Comparison of ENCODE assay signal across 29 mouse cellular contexts in genomic region chr5:45473521-45473920, GRCm38 (mm10). TPM values are rescaled to one million over a fixed set of nuclear protein-coding genes. Genes with fewer than 3 reads are reported as not detected.
DNase-seq lines count a peak whose midpoint lies in the region; ATAC-seq and TF ChIP-seq lines count a peak whose summit lies in the region.
"Had no signal": no experiment of that assay in that cellular context is flagged by ENCODE, and none has a peak within 500 bp of the region (broad histone marks: within the 10 kb centered on the region; RNA-seq: fewer than 3 reads in every experiment).

No protein-coding gene starts in this region.

- no peaks in the 10 kb centered on the region for H3K36me3 ChIP-seq in forebrain, embryonic 16.5 days (ENCODE audit: control insufficient read depth, insufficient read depth)
- no peaks in the 10 kb centered on the region for H3K36me3 ChIP-seq in forebrain, postnatal 0 days (ENCODE audit: insufficient read depth)
- H3K36me3 ChIP-seq: G1E; limb, embryonic 10.5 days; neural tube, embryonic 15.5 days had no signal

- H3K27me3 ChIP-seq in forebrain, embryonic 16.5 days (replicated peaks; ENCODE audit: control insufficient read depth, insufficient read depth, low read length), result no peaks in the 10 kb centered on the region
- H3K27me3 ChIP-seq in forebrain, postnatal 0 days (ENCODE audit: insufficient read depth, low read length), result no peaks in the 10 kb centered on the region
- H3K27me3 ChIP-seq: CH12.LX; neural tube, embryonic 15.5 days had no signal

- ATAC-seq in forebrain, embryonic 16.5 days, result peak; percentile 32; the same call in 1 of the 2 replicates
- no peak for ATAC-seq in forebrain, postnatal 0 days

- H3K4me1 ChIP-seq in forebrain, embryonic 16.5 days (replicated peaks; ENCODE audit: control insufficient read depth, insufficient read depth, low read length), result peaks cover 12% of the 10 kb centered on the region
- no peaks in the 10 kb centered on the region for H3K4me1 ChIP-seq in forebrain, postnatal 0 days (ENCODE audit: insufficient read depth)

- H3K9ac ChIP-seq in forebrain, embryonic 16.5 days (replicated peaks; ENCODE audit: low read depth, low read length), result no peak overlapping the region
- no peak overlapping the region for H3K9ac ChIP-seq in forebrain, postnatal 0 days
- H3K9ac ChIP-seq: hindbrain, embryonic 14.5 days; liver, postnatal 0 days; neural tube, embryonic 15.5 days had no signal

- H3K9me3 ChIP-seq in forebrain, embryonic 16.5 days (ENCODE audit: control insufficient read depth, low read length), result no peaks in the 10 kb centered on the region
- no peaks in the 10 kb centered on the region for H3K9me3 ChIP-seq in forebrain, postnatal 0 days (ENCODE audit: low read length)
- H3K9me3 ChIP-seq: G1E; limb, embryonic 10.5 days; neural tube, embryonic 15.5 days had no signal

- no peak for DNase-seq in forebrain, postnatal 0 days
- no peak for DNase-seq in left cerebral cortex, adult 2 months (ENCODE audit: extremely low spot score in 1 of 2, low spot score in 2 of 2)
- no peak for DNase-seq in left cerebral cortex, postnatal 14 days (ENCODE audit: low spot score in 2 of 2)
- peak; percentile 87 for DNase-seq in Muller cell, postnatal 12 days (ENCODE audit: inconsistent ontology term)
- DNase-seq in brain, adult 2 months (ENCODE audit: low read depth, low spot score), result peak; percentile 84
- no peak for DNase-seq in kidney, postnatal 10 days
- DNase-seq: adrenal gland, adult 8-10 months; gastrocnemius, adult 2 months; liver, postnatal 0 days had no signal

- intact Hi-C loops in left cerebral cortex, adult 2 months (cut with DNase I), result no loop called here
- intact Hi-C loops in left cerebral cortex, postnatal 14 days (cut with DNase I), result loop anchor here (2.0 to 5.0 kb wide), 4 partner anchors 59 to 874 kb away; partner anchors contain the start of genes Lcorl and Ncapg

- H3K4me2 ChIP-seq in forebrain, embryonic 16.5 days (ENCODE audit: low read length), result no peak overlapping the region
- H3K4me2 ChIP-seq in forebrain, postnatal 0 days (ENCODE audit: low read depth), result no peak overlapping the region
- H3K4me2 ChIP-seq: hindbrain, embryonic 14.5 days; liver, embryonic 11.5 days; neural tube, embryonic 15.5 days had no signal

- H3K27ac ChIP-seq in forebrain, embryonic 16.5 days (ENCODE audit: low read length), result no peak overlapping the region
- H3K27ac ChIP-seq in forebrain, postnatal 0 days (ENCODE audit: low read depth, low read length), result no peak overlapping the region
- H3K27ac ChIP-seq in left cerebral cortex, adult 2 months, result peak overlapping the region; percentile 41; the same call in 1 of the 2 replicates
- H3K27ac ChIP-seq: gastrocnemius, adult 2 months; hindbrain, embryonic 14.5 days; kidney, postnatal 0 days; limb, embryonic 10.5 days; macrophage; neural tube, embryonic 15.5 days had no signal

- no peak for TF ChIP-seq CTCF in forebrain, postnatal 0 days (IDR thresholded peaks at IDR 0.05; ENCODE audit: low read depth)
- no peak for TF ChIP-seq CTCF in left cerebral cortex, adult 2 months (IDR thresholded peaks at IDR 0.05)

- H3K4me3 ChIP-seq in forebrain, embryonic 16.5 days (replicated peaks; ENCODE audit: low read length), result no peak overlapping the region
- no peak overlapping the region for H3K4me3 ChIP-seq in forebrain, postnatal 0 days (ENCODE audit: low read depth, low read length)
- H3K4me3 ChIP-seq in left cerebral cortex, adult 2 months, result no peak overlapping the region
- H3K4me3 ChIP-seq: gastrocnemius, adult 2 months; limb, embryonic 10.5 days; neural tube, embryonic 15.5 days had no signal

- 51% methylated on average over 1 of the region's 1 CpGs for WGBS in forebrain, embryonic 16.5 days
- 55% methylated on average over 1 of the region's 1 CpGs for WGBS in forebrain, postnatal 0 days

RNA-seq across cellular contexts. Expression of gene Lap3, which starts 19.7 kb away (rescaled TPM):
- polyA plus RNA-seq in forebrain, embryonic 16.5 days (2015; fragmentation: Nextera tagmentation; extraction: Ambion mirVana), result 35.4 and 41.9 TPM in 2 replicates
- 29.9 and 30.1 TPM in 2 replicates for total RNA-seq in forebrain, postnatal 0 days (2014; rRNA removed)
- 34.2 and 35.8 TPM in 2 replicates for polyA plus RNA-seq in forebrain, postnatal 0 days (2015; fragmentation: Nextera tagmentation; extraction: Ambion mirVana)
- 10 to 100 TPM; 38.6 to 47.5 TPM for total RNA-seq in left cerebral cortex, adult 2 months (2021)
- 10 to 100 TPM; 40.0 to 41.9 TPM for total RNA-seq in left cerebral cortex, postnatal 14 days (2021)

RNA-seq across cellular contexts. Expression of gene Clrn2, which starts 20.0 kb away (rescaled TPM):
- not detected in 2 replicates for polyA plus RNA-seq in forebrain, embryonic 16.5 days (2015; fragmentation: Nextera tagmentation; extraction: Ambion mirVana)
- not detected in 2 replicates for total RNA-seq in forebrain, postnatal 0 days (2014; rRNA removed)
- polyA plus RNA-seq in forebrain, postnatal 0 days (2015; fragmentation: Nextera tagmentation; extraction: Ambion mirVana), result not detected in 2 replicates
- total RNA-seq in left cerebral cortex, adult 2 months (2021), result 1 to 10 TPM in 1 of 2 experiments, under 1 TPM in 1; 0.37 to 1.1 TPM
- under 1 TPM; 0.74 to 0.90 TPM for total RNA-seq in left cerebral cortex, postnatal 14 days (2021)
- total RNA-seq: adrenal gland, adult 8-10 months; CH12.LX; gastrocnemius, adult 2 months; gastrocnemius, postnatal 4 days; heart, adult 8-10 months; heart, postnatal 4 days had no signal
- polyA plus RNA-seq: activated CD4-positive, CD25-positive, alpha-beta regulatory T cell, adult 4 months; G1E; heart, embryonic 16.5 days; inflammation-experienced regulatory T-cells, adult 6 months; kidney, adult 2 months; kidney, postnatal 0 days; limb, embryonic 10.5 days; liver, embryonic 11.5 days; liver, postnatal 0 days; macrophage; midbrain, postnatal 0 days; neural tube, embryonic 15.5 days; small intestine, adult 2 months; stomach, embryonic 16.5 days; thymus, adult 2 months had no signal

RNA-seq across cellular contexts. Expression of gene Qdpr, which starts 23.5 kb away (rescaled TPM):
- 107 and 108 TPM in 2 replicates for polyA plus RNA-seq in forebrain, embryonic 16.5 days (2015; fragmentation: Nextera tagmentation; extraction: Ambion mirVana)
- 28.1 and 42.2 TPM in 2 replicates for total RNA-seq in forebrain, postnatal 0 days (2014; rRNA removed)
- polyA plus RNA-seq in forebrain, postnatal 0 days (2015; fragmentation: Nextera tagmentation; extraction: Ambion mirVana), result 125 and 129 TPM in 2 replicates
- total RNA-seq in left cerebral cortex, adult 2 months (2021), result 100 to 1,000 TPM; 130 to 138 TPM
- 10 to 100 TPM; 86.2 to 87.9 TPM for total RNA-seq in left cerebral cortex, postnatal 14 days (2021)

RNA-seq across cellular contexts. Expression of gene Med28, which starts 46.5 kb away (rescaled TPM):
- polyA plus RNA-seq in forebrain, embryonic 16.5 days (2015; fragmentation: Nextera tagmentation; extraction: Ambion mirVana), result 269 and 289 TPM in 2 replicates
- 65.0 and 86.6 TPM in 2 replicates for total RNA-seq in forebrain, postnatal 0 days (2014; rRNA removed)
- polyA plus RNA-seq in forebrain, postnatal 0 days (2015; fragmentation: Nextera tagmentation; extraction: Ambion mirVana), result 277 and 325 TPM in 2 replicates
- total RNA-seq in left cerebral cortex, adult 2 months (2021), result 100 to 1,000 TPM; 107 to 108 TPM
- total RNA-seq in left cerebral cortex, postnatal 14 days (2021), result 10 to 100 TPM; 79.0 to 83.9 TPM

Comparison
In these comparisons a context has a peak if more than half of its experiments do, and no peak if none do; other contexts are left out.
1. DNase-seq: peak in Muller cell, postnatal 12 days (single experiment) and brain, adult 2 months (single experiment); none in forebrain, postnatal 0 days (single experiment), left cerebral cortex, adult 2 months (0 of 2), left cerebral cortex, postnatal 14 days (0 of 2) and kidney, postnatal 10 days (single experiment).